Mouse (Mus musculus): ENCODE measurements around the gene Cntn5. TPM values are rescaled to one million over a fixed set of nuclear protein-coding genes. Genes with fewer than 3 reads are reported as not detected.

Gene Cntn5
- polyA plus RNA-seq, 1 experiment from 2014 or later = 2.7 TPM

- Histone ChIP-seq H3K9ac (replicated peaks) (no peak overlapping the region), H3K27ac (no peak overlapping the region), H3K36me3 (no peaks in the 10 kb centered on the region), H3K27me3 (no peaks in the 10 kb centered on the region), H3K4me2 (no peak overlapping the region), H3K4me3 (replicated peaks) (no peak overlapping the region), H3K4me1 (replicated peaks) (no peaks in the 10 kb centered on the region), H3K9me3 (no peaks in the 10 kb centered on the region)
- no peak for ATAC-seq (ENCODE audit: insufficient number of reproducible peaks, insufficient read depth, low FRiP score, low TSS enrichment, low read depth)
- WGBS = 30% methylated on average over 1 of the region's 1 CpGs
These were observed 375.5 kb downstream of the Cntn5 start for GRCm38 (mm10) chr9:10529113-10529512.

DNA sequence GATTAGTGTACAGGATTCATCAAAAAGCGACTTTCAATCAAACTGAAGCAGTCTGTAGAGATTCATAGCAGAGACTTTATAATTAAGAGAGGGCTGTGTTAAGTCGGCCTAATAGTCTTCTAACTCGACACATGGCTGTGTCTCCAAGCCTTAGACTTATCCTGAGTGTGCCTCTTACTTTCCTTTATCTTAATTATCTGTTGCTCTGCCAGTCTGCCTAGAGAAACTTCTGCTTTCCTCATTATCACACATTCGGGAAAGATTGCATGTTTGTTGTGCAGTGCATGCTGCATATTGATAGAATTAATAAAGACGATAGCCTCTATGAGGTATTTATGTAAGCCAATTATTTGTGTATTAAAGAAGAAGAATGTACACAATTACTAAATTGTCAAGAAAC, 375.9 kb downstream of the Cntn5 start:
- no peak overlapping the region for H3K4me3 ChIP-seq (replicated peaks)
- no peak for ATAC-seq (ENCODE audit: insufficient number of reproducible peaks, insufficient read depth, low FRiP score, low TSS enrichment, low read depth)
- H3K36me3 ChIP-seq = no peaks in the 10 kb centered on the region
- H3K9ac ChIP-seq (replicated peaks) = no peak overlapping the region
- H3K4me2 ChIP-seq = no peak overlapping the region
- H3K9me3 ChIP-seq = no peaks in the 10 kb centered on the region
- H3K27ac ChIP-seq = no peak overlapping the region
- H3K27me3 ChIP-seq = no peaks in the 10 kb centered on the region
- 42% methylated on average over 5 of the region's 5 CpGs for WGBS
- no peaks in the 10 kb centered on the region for H3K4me1 ChIP-seq (replicated peaks)

DNA sequence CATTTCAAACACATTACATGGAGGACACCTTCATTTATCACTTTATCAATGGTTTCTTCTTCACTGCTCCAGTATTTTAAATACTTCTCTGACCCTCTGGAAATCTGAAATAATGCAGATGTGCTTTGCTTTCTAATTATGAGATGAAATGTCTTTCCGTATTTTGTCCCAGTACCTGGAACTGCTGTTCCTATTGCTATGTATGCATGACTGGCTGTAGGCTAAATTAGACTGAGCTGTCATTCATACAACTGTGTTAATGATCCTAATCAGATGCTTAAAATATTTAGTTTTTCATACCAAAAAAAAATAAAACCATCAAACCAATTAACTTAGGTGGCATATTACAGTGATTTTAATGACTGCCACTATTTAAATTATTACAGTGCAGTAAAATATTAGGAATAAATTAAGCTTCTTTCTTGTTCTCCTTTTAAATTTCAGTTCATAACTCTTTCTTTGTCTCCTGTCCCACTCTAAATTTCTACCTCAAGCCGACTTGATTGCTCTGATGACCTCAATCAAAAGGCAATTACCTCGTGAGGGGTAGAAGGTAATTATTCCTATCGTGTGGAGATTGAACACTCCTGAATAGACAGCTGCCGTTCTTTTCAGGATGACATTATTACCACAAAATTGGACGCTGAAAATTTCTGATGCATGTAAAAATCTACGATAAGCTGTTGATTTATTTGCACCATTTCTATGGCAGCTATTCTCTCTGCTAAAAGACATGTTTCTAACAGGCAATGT, 378.5 kb downstream of the Cntn5 start:
- no peak overlapping the region for H3K4me3 ChIP-seq (replicated peaks)
- H3K27me3 ChIP-seq = no peaks in the 10 kb centered on the region
- H3K4me2 ChIP-seq = no peak overlapping the region
- no peak for ATAC-seq (ENCODE audit: insufficient number of reproducible peaks, insufficient read depth, low FRiP score, low TSS enrichment, low read depth)
- WGBS = 47% methylated on average over 7 of the region's 7 CpGs
- H3K27ac ChIP-seq = no peak overlapping the region
- H3K36me3 ChIP-seq = no peaks in the 10 kb centered on the region
- no peaks in the 10 kb centered on the region for H3K9me3 ChIP-seq
- no peak overlapping the region for H3K9ac ChIP-seq (replicated peaks)
- no peaks in the 10 kb centered on the region for H3K4me1 ChIP-seq (replicated peaks)

DNA sequence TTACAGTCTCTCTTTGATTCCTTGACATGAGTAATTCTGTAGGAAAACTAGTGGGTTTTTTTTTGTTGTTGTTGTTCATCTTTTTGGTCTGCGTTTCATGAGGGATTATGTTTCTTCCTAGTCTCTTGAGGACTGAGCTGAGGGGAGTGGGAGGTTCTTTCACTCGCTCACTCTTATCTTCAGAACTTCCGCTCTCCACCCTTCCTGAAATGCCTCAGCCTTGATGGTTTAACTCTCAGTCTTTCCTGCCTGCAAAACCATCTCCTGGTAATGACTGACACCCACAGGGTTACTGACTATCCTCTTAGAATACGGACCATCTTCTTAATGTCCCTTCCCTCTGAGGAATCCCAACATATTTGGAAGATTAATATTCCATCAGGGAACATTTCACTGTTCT, 382.0 kb downstream of the Cntn5 start:
- no peaks in the 10 kb centered on the region for H3K9me3 ChIP-seq
- H3K4me1 ChIP-seq (replicated peaks) = no peaks in the 10 kb centered on the region
- H3K27me3 ChIP-seq = no peaks in the 10 kb centered on the region
- H3K36me3 ChIP-seq = no peaks in the 10 kb centered on the region
- no peak for ATAC-seq (ENCODE audit: insufficient number of reproducible peaks, insufficient read depth, low FRiP score, low TSS enrichment, low read depth)
- no peak overlapping the region for H3K4me3 ChIP-seq (replicated peaks)
- H3K27ac ChIP-seq = no peak overlapping the region
- H3K4me2 ChIP-seq = no peak overlapping the region
- H3K9ac ChIP-seq (replicated peaks) = no peak overlapping the region
- 92% methylated on average over 4 of the region's 4 CpGs for WGBS

- no peak overlapping the region for H3K4me2 ChIP-seq
- 47% methylated on average over 1 of the region's 1 CpGs for WGBS
- no peak overlapping the region for H3K27ac ChIP-seq
- no peaks in the 10 kb centered on the region for H3K27me3 ChIP-seq
- H3K4me3 ChIP-seq (replicated peaks) = no peak overlapping the region
- no peaks in the 10 kb centered on the region for H3K9me3 ChIP-seq
- no peaks in the 10 kb centered on the region for H3K36me3 ChIP-seq
- H3K4me1 ChIP-seq (replicated peaks) = no peaks in the 10 kb centered on the region
- no peak for ATAC-seq (ENCODE audit: insufficient number of reproducible peaks, insufficient read depth, low FRiP score, low TSS enrichment, low read depth)
- H3K9ac ChIP-seq (replicated peaks) = no peak overlapping the region
These were observed 383.5 kb downstream of the Cntn5 start for GRCm38 (mm10) chr9:10521054-10521453.

DNA sequence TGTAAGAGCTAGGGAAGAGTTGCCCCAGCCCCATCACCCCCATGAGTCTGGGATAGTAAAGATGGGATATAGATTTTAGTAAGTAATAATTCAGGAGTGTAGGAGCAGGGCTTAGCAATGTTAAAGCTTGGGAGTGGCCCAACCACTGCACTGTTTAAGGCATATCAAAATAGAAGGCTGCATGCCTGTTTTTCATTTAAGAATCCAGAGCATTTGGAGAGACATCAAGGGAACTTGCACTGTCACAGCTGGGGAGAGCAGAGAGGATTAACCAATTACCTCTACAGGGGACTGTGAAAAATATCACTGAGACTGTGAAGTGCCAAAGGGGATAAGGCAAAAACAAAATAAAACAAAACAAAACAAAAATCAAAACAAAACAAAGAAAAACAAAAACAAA, 412.3 kb downstream of the Cntn5 start:
- no peak overlapping the region for H3K9ac ChIP-seq (replicated peaks)
- no peak overlapping the region for H3K4me2 ChIP-seq
- no peaks in the 10 kb centered on the region for H3K36me3 ChIP-seq
- H3K27me3 ChIP-seq = no peaks in the 10 kb centered on the region
- no peak overlapping the region for H3K4me3 ChIP-seq (replicated peaks)
- ATAC-seq (ENCODE audit: insufficient number of reproducible peaks, insufficient read depth, low FRiP score, low TSS enrichment, low read depth) = no peak
- no peak overlapping the region for H3K27ac ChIP-seq
- peaks cover 7% of the 10 kb centered on the region for H3K4me1 ChIP-seq (replicated peaks)
- no peaks in the 10 kb centered on the region for H3K9me3 ChIP-seq

DNA sequence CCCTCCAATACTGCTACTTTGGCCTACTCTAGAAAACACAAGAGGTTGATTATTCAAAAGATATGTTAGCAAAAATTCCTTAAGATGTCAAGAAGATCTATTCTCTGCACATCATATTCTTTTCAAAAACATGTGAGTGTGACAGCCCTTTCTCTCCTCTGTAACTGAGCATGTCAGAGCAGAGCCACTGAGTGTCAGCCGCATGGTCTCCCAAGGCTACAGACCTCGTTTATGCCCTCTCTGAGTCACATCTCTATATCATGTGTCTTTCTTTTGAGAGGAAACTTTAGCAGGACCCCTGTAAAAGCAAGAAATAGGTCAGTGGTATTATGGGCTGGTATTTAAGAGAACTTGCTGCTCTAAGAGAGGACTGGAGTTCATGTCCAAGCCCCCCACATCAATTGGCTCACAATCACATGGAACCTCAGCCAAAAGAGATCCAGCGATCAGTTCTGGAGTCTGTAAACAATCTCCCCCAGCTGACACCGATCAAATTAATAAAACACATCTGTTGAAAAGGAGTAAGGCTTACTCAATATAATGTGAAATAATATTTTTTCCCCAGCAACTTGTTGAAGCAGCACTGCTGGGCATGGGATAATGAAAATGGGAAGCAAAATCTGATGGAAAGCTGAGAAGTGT, 433.0 kb downstream of the Cntn5 start:
- Histone ChIP-seq H3K9me3 (no peaks in the 10 kb centered on the region), H3K9ac (replicated peaks) (no peak overlapping the region), H3K36me3 (no peaks in the 10 kb centered on the region), H3K27me3 (no peaks in the 10 kb centered on the region), H3K4me1 (replicated peaks) (no peaks in the 10 kb centered on the region; the same call in 1 of the 2 replicates), H3K27ac (no peak overlapping the region), H3K4me2 (no peak overlapping the region), H3K4me3 (replicated peaks) (no peak overlapping the region)
- WGBS = 67% methylated on average over 4 of the region's 4 CpGs
- ATAC-seq (ENCODE audit: insufficient number of reproducible peaks, insufficient read depth, low FRiP score, low TSS enrichment, low read depth) = no peak

- Histone ChIP-seq H3K4me2 (no peak overlapping the region), H3K4me3 (replicated peaks) (no peak overlapping the region), H3K4me1 (replicated peaks) (no peaks in the 10 kb centered on the region), H3K9ac (replicated peaks) (no peak overlapping the region), H3K27ac (no peak overlapping the region), H3K27me3 (no peaks in the 10 kb centered on the region), H3K36me3 (no peaks in the 10 kb centered on the region), H3K9me3 (no peaks in the 10 kb centered on the region)
- no peak for ATAC-seq (ENCODE audit: insufficient number of reproducible peaks, insufficient read depth, low FRiP score, low TSS enrichment, low read depth)
These were observed 439.8 kb downstream of the Cntn5 start for GRCm38 (mm10) chr9:10464758-10465157.

DNA sequence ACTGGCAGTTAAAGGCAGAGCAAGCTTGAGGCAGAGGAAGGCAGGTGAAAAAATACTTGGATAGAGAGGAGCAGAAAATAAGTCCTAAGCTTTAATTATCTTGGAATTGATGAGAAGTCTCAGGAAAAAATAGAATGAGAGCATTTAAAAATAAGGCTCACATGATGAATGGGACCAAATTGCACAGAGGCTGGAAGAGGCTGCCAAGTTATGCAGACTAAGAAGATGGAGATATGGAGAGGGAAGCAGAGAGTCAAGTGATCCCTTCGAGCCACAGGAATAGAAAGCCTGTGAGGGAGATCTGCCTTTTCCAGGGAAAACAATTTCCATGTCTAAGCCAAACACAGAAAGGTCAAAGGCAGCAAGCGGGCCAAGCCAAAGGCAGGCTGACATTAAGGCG, 446.7 kb downstream of the Cntn5 start:
- WGBS = 66% methylated on average over 3 of the region's 3 CpGs
- no peak overlapping the region for H3K27ac ChIP-seq
- ATAC-seq (ENCODE audit: insufficient number of reproducible peaks, insufficient read depth, low FRiP score, low TSS enrichment, low read depth) = no peak
- no peaks in the 10 kb centered on the region for H3K4me1 ChIP-seq (replicated peaks)
- H3K4me3 ChIP-seq (replicated peaks) = no peak overlapping the region
- no peak overlapping the region for H3K9ac ChIP-seq (replicated peaks)
- H3K36me3 ChIP-seq = no peaks in the 10 kb centered on the region
- H3K9me3 ChIP-seq = no peaks in the 10 kb centered on the region
- no peaks in the 10 kb centered on the region for H3K27me3 ChIP-seq
- H3K4me2 ChIP-seq = no peak overlapping the region

DNA sequence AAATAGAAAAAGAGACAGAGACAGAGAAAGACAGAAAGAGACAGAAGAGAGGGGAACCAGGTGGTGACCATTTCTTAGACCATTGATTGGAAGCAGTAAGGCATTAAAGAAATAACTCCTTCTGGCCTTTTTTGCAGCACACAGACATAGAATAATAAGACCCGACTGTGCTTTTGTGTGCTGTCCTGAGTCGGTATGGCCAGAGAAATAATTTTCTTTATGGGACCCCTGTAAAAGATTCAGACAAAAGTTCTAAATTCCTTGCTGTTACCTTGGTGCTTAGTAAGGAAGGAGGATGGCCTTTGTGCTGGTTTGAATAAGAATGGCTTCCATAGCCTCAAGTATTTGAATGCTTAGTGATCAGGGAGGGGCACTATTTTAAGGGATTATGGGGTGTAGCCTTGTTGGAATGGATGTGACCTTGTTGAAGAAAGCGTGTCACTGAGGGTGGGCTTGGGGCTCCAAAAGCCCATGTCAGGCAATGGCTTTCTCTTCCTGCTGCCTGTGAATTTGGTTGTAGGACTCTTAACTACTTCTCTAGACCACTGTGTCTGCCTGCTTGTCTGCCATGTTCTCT, 455.5 kb downstream of the Cntn5 start:
- H3K9ac ChIP-seq (replicated peaks) = no peak overlapping the region
- no peaks in the 10 kb centered on the region for H3K9me3 ChIP-seq
- no peaks in the 10 kb centered on the region; the same call in 1 of the 2 replicates for H3K4me1 ChIP-seq (replicated peaks)
- ATAC-seq (ENCODE audit: insufficient number of reproducible peaks, insufficient read depth, low FRiP score, low TSS enrichment, low read depth) = no peak
- no peaks in the 10 kb centered on the region for H3K27me3 ChIP-seq
- H3K36me3 ChIP-seq = no peaks in the 10 kb centered on the region
- no peak overlapping the region for H3K4me2 ChIP-seq
- 87% methylated on average over 3 of the region's 3 CpGs for WGBS
- H3K27ac ChIP-seq = no peak overlapping the region
- H3K4me3 ChIP-seq (replicated peaks) = no peak overlapping the region

- Histone ChIP-seq H3K36me3 (no peaks in the 10 kb centered on the region), H3K9me3 (no peaks in the 10 kb centered on the region), H3K4me2 (no peak overlapping the region), H3K27ac (no peak overlapping the region), H3K27me3 (no peaks in the 10 kb centered on the region), H3K9ac (replicated peaks) (no peak overlapping the region), H3K4me1 (replicated peaks) (no peaks in the 10 kb centered on the region; the same call in 1 of the 2 replicates), H3K4me3 (replicated peaks) (no peak overlapping the region)
- ATAC-seq (ENCODE audit: insufficient number of reproducible peaks, insufficient read depth, low FRiP score, low TSS enrichment, low read depth) = no peak
These were observed 457.2 kb downstream of the Cntn5 start for GRCm38 (mm10) chr9:10447220-10447837.
